Mouse (Mus musculus) ES-E14 (cell line): ENCODE measurements around the gene Olfr66.

Experiments used
- CHD2 ChIP-seq: IDR thresholded peaks from 2 replicates; pipeline ENCODE4 v1.6.1; 2014; ENCODE audit warnings: mild to moderate bottlenecking, low read depth, low read length, inconsistent platforms
- HCFC1 ChIP-seq: IDR thresholded peaks from 2 replicates; pipeline ENCODE4 v1.6.1; 2012; ENCODE audit warnings: low read length, inconsistent platforms, borderline replicate concordance; ENCODE audit not compliant: insufficient read depth
- MAFK ChIP-seq: IDR thresholded peaks from 2 replicates; pipeline ENCODE4 v1.6.1; 2014; ENCODE audit warnings: mild to moderate bottlenecking, low read depth, low read length, inconsistent platforms; ENCODE audit not compliant: insufficient read depth
- ZC3H11A ChIP-seq: IDR thresholded peaks from 2 replicates; pipeline ENCODE4 v1.6.1; 2012; ENCODE audit warnings: low read depth, mild to moderate bottlenecking, inconsistent platforms, low read length, borderline replicate concordance
- ZNF384 ChIP-seq: IDR thresholded peaks from 2 replicates; pipeline ENCODE4 v1.6.1; 2012; ENCODE audit warnings: low read depth, low read length, inconsistent platforms

DNA sequence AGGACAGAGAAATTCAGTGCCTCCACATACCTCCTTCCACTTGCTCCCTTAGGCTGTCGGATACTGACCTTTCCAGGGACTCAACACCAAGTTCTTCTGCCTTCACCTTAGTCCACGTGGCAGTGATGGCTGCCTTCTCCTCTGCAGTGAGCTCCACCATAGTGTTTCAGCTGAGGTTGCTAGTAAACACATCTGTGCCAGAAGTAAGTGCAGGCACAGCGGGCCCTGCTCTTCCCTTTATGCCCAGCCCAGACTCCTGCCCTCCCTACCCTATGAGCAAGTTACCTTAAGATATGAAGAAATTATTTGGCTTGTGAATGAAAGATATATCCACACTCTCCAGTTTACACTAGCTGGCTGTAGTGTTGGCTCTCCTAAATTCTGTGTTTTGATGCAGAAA is 45.8 kb downstream of the Olfr66 start, which contains the start of gene Hbb-bh2:
- TF ChIP-seq CHD2 (no peak), ZNF384 (no peak), ZC3H11A (no peak), MAFK (no peak), HCFC1 (no peak)
